Mouse (Mus musculus): ENCODE measurements around the gene Trak1.

DNA sequence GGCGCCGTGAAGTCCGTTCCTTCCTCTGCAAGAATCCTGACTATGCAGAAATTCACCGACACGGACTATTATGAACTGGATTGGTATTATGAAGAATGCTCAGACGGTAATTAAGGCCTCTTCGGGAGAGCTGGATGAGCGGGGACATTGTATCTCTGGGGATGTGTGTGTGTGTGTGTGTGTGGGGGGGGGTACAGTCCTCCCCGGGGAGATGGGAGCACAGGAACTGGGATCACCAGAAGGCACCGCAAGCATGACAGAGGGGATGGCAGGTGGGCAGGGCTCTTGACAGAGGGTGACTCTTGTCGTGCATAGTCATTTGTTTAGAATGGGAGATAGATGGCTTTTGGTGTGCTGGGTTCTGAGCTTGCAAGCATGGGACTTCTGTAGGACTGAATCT is 106.4 kb downstream of the Trak1 start:
- no peak for TF ChIP-seq GATA1 (IDR thresholded peaks at IDR 0.05; ENCODE audit: borderline replicate concordance, low read length)
- TF ChIP-seq FLI1 (IDR thresholded peaks at IDR 0.05; ENCODE audit: low read length): no peak

Measured in megakaryocyte, embryonic 14.5 days (primary cell).